Mouse (Mus musculus) layer of hippocampus, adult 2 months (tissue): ENCODE results near the gene Coro1c. TPM values are rescaled to one million over a fixed set of nuclear protein-coding genes. Genes with fewer than 3 reads are reported as not detected.
"Not testable (repeated sequence)": the region's sequence is repeated elsewhere in the genome, so short reads cannot be mapped to it uniquely, and the experiment has no call there.

Source experiments
- DNase-seq, 2 experiments: peaks; one replicate each; pipeline ENCODE4 v3.0.0; 2022; ENCODE audit warnings: low spot score in 2 of 2
- H3K27ac ChIP-seq: fragments of 200-600 bp; 2 replicates; pipeline ENCODE4 v1.8.1; 2022
- H3K4me3 ChIP-seq: fragments of 200-600 bp; 2 replicates; pipeline ENCODE4 v1.8.1; 2022; ENCODE audit warnings: mild to moderate bottlenecking
- CTCF ChIP-seq: fragments of 200-600 bp; conservative IDR thresholded peaks from 2 replicates; pipeline ENCODE4 v1.8.1; 2022; ENCODE audit warnings: antibody characterized with exemption, mild to moderate bottlenecking, moderate library complexity
- total RNA-seq, 2 experiments: library from RNA; stranded (reverse); gene quantifications; 2 replicates each; pipeline ENCODE4 v1.2.3; 2021

Gene Coro1c
- total RNA-seq, 2 experiments from 2014 or later: 95.2 to 101 TPM

GRCm38 (mm10) chr5:113824228-113824627 lies 84.3 kb downstream of the Coro1c start:
- TF ChIP-seq CTCF: no peak

GRCm38 (mm10) chr5:113818572-113818971 lies 90.0 kb downstream of the Coro1c start:
- DNase-seq: no peak
- Histone ChIP-seq H3K27ac (no peak overlapping the region), H3K4me3 (no peak overlapping the region)
- TF ChIP-seq CTCF: no peak

More at GRCm38 (mm10) chr5:113824228-113824627, 84.3 kb downstream of the Coro1c start:
- H3K4me3 ChIP-seq: no peak overlapping the region
- H3K27ac ChIP-seq: no peak overlapping the region
- DNase-seq: no peak

- Histone ChIP-seq H3K4me3 (no peak overlapping the region), H3K27ac (no peak overlapping the region)
- peak; percentile 95 for TF ChIP-seq CTCF
- DNase-seq: peak; percentile 27 to 77
Observed at GRCm38 (mm10) chr5:113815638-113816152, 92.9 kb downstream of the Coro1c start.

DNA sequence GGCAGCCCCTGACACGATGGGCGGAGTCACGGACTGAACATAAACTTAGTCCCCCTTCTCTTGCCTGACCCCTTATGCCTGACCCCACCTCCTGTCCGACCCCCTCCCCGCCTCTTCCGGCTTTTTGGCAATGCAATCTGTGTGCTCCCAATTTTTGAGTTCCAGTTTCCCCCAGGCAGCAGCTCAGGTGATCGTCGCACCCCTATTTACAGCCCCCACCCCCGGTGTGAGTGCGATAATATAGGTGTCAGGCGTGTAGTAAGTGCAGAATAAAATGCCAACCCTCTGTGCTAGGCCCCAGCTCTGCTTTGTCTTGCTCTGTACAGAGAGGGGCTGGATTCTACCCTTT lies 93.5 kb downstream of the Coro1c start:
- Histone ChIP-seq H3K4me3 (no peak overlapping the region), H3K27ac (no peak overlapping the region)
- DNase-seq: no peak
- no peak for TF ChIP-seq CTCF

DNA sequence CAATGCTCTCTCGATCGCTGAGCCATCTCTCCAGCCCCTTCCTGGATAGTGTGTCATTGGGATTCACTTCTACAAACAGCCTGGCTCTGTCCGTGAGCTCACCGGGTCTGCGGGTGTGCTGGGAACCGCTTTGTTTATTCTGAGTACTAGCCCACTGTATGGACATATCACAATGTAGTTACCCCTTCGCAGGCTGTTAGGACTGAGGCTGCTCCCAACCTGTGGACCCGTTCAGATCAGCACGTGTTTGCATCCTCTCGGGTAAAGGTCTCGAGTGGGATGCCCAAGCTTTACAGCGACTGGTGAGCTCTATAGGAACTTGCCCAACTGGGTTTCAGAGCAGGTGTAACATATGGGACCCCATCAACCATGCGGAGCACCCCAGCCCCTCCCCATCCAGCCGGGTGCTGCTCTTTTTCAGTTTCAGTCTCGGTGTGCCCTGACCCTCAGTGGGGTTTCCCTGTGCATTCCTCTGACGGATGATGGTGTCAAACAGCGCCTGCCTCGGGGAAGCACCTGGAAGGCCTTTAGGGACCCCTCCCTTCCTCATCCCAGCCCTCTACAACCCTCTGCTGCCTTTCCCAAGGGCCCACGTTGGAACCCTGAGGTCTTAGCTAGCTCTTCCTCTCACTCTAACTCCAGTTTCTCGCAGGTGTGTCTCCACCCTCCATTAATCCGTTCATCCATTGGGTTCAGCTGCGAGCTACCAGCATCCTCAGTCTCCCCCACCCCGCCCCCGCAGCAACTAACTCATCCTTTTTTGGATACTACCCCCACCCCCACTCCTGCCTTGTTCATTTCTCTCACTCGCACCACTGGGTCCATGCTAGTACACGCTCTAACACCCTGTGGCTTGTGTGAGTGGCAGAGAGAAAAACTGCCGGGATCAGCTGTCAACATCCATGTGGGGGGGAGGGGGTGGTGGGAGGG lies 94.2 kb downstream of the Coro1c start:
- no peak for TF ChIP-seq CTCF
- Histone ChIP-seq H3K4me3 (no peak overlapping the region), H3K27ac (no peak overlapping the region)
- DNase-seq: no peak

DNA sequence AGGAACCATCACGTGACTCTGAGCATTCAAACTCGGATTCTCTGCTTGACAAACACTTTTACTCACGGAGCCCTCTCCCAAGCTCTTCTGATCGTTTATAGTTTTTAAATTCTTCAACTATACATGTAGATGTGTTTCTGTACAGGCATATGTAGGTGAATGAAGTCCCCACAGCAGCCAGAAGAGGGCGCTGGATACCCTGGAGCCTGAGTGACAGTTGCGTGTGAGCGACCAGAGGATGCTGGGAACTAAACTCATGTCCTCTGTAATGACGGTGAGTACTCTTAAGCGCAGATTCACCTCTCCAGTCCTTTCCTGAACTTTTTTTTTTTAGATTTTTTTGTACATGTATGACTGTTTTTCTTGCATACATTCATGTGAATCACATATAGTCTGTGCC lies 95.0 kb downstream of the Coro1c start:
- H3K27ac ChIP-seq: no peak overlapping the region
- peak; percentile 54 for TF ChIP-seq CTCF
- no peak for DNase-seq
- no peak overlapping the region for H3K4me3 ChIP-seq

DNA sequence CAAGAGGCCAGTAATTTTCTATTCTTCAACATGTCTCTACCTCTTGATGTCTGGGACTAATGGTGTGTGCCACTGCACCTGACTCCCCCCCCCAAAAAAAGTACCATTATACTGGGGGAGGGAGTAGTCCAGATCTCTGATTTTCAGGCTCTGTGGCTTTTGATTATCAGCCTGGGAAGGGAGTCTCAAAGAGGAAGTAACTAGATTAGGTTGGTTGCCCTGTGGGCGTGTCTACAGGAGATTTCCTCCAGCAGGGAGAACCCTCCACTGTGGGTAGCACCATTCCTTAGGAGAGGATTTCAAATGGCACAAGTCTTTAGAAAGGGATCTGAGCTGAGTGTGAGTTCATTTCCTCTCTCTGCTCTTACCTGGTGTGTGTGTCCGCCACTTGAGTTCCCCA lies 95.9 kb downstream of the Coro1c start:
- no peak overlapping the region for H3K27ac ChIP-seq
- no peak overlapping the region for H3K4me3 ChIP-seq
- no peak for DNase-seq
- no peak for TF ChIP-seq CTCF

DNA sequence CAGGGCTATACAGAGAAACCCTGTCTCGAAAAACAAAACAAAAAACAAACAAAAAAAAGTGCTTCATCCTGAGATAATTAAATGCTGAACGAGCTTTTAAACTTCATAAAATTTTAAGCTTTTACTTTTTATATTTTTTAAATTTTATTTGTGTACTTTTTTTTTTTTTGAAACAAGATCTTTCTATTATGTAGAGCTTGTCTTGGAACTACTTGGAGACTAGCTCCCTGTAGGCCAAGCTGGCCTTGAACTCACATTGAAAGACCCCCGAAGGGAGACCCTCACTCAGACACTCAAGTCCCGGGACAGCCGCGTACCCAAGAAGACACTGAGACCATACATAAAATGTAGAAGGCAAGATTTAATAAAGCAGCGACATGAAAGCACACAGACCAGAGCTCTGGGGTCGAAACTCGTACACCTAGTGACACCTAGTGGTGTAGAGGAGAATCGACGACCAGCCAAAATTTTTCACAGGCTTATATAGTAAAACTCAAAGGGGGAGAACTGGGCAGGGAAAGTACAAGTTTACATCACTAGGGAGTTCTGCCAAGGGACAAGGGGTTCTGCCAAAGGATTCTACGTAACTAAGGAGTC lies 96.6 kb downstream of the Coro1c start:
- not testable (repeated sequence) for H3K27ac ChIP-seq, DNase-seq, H3K4me3 ChIP-seq
- TF ChIP-seq CTCF: peak; percentile 49

DNA sequence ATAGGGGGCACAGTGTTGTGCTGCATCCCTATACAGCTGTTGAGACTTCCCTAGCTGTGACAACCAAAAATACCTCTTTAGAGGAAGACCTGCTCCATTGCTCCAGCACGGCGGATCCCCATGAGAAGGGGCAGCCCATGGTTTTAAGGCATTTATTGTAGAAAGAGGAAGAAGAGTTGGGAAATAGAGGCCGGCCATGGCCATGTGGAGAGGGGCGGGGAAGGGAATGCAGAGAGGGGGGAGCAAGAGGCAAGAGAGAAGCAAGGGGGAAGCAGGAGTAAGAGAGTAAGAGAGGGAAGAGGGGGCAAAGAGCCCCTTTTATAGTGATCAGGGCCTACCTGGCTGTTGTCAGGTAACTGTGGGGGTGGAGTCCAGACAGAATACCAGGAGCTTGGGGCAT lies 98.4 kb downstream of the Coro1c start:
- no peak for TF ChIP-seq CTCF
- Histone ChIP-seq H3K4me3 (no peak overlapping the region), H3K27ac (no peak overlapping the region)
- DNase-seq: no peak

DNA sequence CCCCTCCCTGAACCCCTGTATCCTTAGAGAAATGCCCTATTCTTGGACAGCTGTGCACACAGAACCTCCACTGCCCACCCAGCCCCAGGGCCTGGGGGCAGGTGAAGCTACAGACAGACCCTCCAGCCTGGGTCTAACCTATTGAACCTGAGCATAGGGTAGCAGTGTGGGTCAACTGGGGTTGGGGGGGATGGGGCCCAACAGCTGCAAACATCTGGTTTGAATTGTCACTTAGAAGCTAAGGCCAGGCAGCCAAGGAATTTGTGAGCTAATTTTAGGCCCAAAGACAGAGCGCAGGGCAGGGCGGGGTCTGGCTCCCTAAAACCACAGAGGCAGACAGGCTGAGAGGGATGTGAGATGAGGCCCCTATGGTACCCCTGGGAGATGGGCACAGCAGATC lies 100.4 kb downstream of the Coro1c start:
- H3K27ac ChIP-seq: no peak overlapping the region
- no peak for DNase-seq
- no peak overlapping the region for H3K4me3 ChIP-seq
- no peak for TF ChIP-seq CTCF

- Histone ChIP-seq H3K27ac (no peak overlapping the region), H3K4me3 (no peak overlapping the region)
- no peak for DNase-seq
- no peak for TF ChIP-seq CTCF
Observed at GRCm38 (mm10) chr5:113807712-113808111, 100.8 kb downstream of the Coro1c start.

DNA sequence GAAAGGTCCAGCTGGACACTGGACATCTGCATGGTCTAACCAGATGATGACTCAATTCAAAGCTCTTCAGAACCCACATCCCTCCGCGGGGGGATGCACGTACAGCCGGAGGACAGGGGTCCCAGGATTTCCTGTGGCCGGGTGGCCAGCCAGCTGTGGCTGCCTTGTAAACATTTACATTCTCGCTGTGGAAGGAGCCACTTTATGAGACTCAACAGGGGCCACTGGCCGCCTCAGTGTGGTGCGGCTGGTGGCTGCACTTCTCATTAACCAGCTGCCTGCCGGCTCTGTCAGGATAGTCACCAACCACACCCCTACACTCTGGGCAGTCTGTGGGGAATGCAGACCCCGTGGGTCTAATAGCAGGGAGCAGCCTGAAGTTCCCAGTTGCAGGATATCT lies 102.1 kb downstream of the Coro1c start:
- Histone ChIP-seq H3K4me3 (no peak overlapping the region), H3K27ac (no peak overlapping the region)
- no peak for TF ChIP-seq CTCF
- no peak for DNase-seq

DNA sequence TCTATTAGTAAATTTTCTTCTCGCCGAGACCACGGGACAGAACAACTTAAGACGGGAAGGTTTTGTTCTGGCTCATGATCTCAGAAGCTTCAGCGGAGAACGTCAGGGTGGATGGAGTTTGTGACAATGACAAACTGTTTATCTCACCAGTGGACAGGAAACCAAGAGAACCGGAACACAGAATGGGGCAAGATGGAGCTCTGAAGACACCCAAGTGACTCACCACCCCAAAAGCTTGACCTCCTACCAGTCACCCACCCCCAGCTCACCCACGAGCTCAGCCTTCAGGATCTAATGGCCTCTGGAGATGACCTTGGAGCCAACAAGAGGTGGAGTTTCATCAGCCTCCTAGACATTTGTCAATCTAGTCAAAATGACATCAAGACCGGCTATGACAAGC lies 103.3 kb downstream of the Coro1c start:
- no peak for DNase-seq
- no peak for TF ChIP-seq CTCF
- H3K27ac ChIP-seq: no peak overlapping the region
- H3K4me3 ChIP-seq: no peak overlapping the region
